Mouse (Mus musculus) heart, adult 8-10 months (tissue): Measurements from ENCODE around the gene Olfm4. TPM values are rescaled to one million over a fixed set of nuclear protein-coding genes. Genes with fewer than 3 reads are reported as not detected.

Source experiments
- DNase-seq: peaks from one replicate; pipeline ENCODE4 v3.0.0; 2022; ENCODE audit warnings: low spot score
- total RNA-seq, 4 experiments: library from RNA; stranded (reverse); gene quantifications; 2 replicates each; pipeline ENCODE4 v1.2.4; 2022

The Olfm4 gene
- total RNA-seq, 4 experiments from 2014 or later = not detected

DNA sequence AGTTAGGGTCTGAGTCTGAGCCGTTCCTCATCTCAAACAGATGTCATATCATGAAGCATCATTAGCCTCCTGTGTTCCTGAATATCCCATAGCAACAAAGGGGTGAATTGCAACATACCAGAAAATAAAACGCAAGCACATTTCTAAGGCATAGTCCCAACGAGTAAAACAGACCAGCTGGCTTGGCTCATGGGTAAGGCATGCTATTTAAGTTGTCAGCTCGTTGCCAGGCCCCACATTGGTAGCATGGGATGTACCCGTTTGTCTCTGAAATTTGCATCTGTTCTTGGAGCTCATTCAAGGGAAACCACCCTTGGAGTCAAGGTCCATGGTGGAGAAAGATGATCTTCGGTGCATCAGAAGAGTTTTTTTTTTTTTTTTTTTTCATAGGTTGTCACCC, 42.2 kb downstream of the Olfm4 start:
- DNase-seq = no peak

DNA sequence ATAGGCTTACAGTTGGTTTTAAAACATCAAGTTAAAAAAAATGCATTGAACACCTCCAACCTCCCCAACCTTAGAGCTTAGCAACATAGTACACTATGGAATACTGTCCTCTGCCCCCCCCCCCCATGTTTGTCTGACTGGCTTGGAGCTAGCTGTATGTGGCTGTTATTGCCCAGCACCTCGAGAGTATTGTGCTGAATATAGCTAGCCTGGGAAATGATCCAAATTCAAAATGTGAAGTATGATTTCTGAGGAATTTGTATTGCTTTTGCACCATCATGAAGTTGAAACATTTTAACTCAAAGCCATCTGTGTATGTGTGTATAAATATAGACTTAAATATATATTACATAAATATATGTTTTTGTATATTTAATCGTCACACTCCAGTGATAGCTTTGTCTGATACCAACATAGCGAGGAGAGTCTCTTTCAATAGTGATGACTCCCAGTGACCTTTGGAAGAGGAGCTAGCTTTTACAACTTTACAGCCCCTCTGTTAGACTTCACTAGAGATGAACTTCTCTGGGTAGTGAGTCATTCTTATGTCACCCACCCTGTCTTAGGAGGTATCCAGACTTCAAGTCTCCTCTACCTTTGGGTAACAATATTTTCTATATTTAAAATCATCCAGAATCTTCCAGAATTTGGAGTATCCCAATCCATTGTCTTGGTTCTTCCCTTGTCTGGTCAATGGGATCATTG, 45.6 kb downstream of the Olfm4 start:
- DNase-seq = no peak

- DNase-seq = no peak
Observed at GRCm38 (mm10) chr14:80039645-80040272, 55.9 kb downstream of the Olfm4 start.

DNA sequence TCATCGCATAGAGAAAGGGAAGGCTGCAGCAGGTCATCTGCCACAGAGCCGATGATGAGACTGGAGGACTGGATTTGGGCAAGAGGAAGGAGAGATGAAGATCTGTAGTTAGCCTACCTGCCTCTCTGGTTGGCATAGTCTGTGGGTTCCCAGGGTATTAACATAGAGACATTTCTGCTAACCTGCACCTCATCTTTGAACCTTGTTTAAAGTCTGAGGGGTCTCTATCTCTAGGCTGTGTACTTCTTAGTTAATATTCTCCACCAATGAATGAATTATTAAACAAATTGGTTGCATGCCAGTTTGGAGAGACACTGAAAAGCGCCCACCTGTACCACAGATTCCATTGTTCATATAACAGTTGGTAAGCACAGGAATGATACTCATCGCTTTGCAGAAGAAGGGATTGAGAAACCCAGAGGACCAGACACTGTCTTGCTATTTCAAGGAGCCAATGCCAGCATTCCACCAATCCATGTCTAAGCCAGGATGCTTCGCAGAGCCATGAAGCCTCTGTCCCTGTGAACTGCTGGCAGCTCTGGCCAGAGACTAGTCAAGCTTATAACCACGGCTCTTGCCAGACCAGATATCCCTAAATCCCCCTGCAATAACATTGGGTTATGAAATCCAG, 62.3 kb downstream of the Olfm4 start:
- DNase-seq = no peak

DNA sequence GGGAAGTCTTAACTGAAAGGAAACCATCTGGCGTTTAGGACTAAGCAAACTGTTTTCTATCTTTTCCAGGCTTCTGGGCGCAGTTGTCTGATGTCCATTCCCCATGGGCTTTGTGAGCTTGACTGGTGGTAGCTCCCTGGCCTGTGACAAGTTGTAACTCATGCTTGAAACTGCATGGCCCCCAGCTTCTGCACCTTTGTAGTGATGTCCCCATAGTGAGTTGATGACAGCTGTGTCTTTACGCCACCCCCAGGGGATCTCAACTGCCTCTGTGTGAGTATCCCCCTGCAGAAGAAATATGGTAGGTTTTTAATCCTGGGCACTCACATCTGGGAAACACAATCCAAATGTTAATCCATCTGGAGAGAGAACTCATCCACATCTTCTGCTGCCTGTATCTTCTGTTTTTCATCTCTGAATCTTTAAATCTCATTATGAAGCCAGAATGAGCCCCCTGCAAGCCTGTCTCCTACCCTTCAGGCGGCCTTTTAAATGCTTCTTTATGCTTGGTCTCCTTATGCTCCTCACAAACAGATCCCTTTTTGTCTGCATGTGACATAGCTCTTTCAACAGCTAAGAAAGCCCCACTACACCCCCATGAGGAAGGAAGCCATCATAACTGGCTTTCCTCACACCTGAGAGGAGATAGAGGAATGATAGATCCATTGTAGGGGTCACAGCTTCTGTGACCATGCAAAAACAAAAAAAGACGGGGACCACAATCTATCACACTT, 63.7 kb downstream of the Olfm4 start:
- no peak for DNase-seq

- no peak for DNase-seq
Observed at GRCm38 (mm10) chr14:80055725-80056124, 71.8 kb downstream of the Olfm4 start.

GRCm38 (mm10) chr14:80061686-80062085, 77.8 kb downstream of the Olfm4 start:
- DNase-seq = no peak

- DNase-seq = no peak
Observed at GRCm38 (mm10) chr14:80062896-80063295, 79.0 kb downstream of the Olfm4 start.

GRCm38 (mm10) chr14:80070580-80070979, 86.7 kb downstream of the Olfm4 start:
- no peak for DNase-seq

Other genes starting within 250 kb of the Olfm4 start
- under 1 TPM; 0.06 to 0.19 (median 0.13) TPM for gene Pcdh8, start 212.8 kb upstream of the Olfm4 start, total RNA-seq